Mouse (Mus musculus) thymus, postnatal 0 days (tissue): ENCODE measurements at regions not wholly inside any gene's neighbourhood (a gene's known extent, or its start where the extent isn't known, plus 50 kb on each side); places are given as distances from the start of the nearest gene placed in this dataset.

Source experiments
- DNase-seq: peaks from one replicate; pipeline ENCODE4 v3.0.0-alpha.2; 2015; ENCODE audit warnings: low spot score

GRCm38 (mm10) chr13:29023486-29023885, 70.0 kb upstream of the Sox4 start:
- no peak for DNase-seq

DNA sequence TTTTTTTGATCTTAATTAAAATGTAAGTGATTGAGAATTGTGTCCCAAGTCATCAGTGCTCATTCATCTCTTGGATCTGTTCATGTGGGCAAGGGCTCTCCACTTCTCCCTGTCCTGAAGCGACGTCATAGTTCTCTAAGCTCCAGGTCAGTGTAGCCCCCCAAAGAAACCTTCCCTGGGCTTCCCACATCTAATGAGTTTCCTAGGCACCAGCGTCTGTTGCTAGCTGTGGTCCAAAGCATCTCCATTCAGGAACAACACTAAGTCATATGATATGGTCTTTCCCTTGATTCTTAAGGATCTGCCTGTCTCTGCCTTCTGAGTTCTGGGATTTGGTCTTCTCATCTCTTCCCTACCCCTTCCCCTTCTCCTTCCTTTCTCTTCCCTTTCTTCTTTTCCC, 66.3 kb upstream of the Sox4 start:
- no peak for DNase-seq

- DNase-seq: no peak
Measured at GRCm38 (mm10) chr13:29016145-29016651, 62.7 kb upstream of the Sox4 start.

GRCm38 (mm10) chr13:29015605-29015994, 62.1 kb upstream of the Sox4 start:
- DNase-seq: no peak

DNA sequence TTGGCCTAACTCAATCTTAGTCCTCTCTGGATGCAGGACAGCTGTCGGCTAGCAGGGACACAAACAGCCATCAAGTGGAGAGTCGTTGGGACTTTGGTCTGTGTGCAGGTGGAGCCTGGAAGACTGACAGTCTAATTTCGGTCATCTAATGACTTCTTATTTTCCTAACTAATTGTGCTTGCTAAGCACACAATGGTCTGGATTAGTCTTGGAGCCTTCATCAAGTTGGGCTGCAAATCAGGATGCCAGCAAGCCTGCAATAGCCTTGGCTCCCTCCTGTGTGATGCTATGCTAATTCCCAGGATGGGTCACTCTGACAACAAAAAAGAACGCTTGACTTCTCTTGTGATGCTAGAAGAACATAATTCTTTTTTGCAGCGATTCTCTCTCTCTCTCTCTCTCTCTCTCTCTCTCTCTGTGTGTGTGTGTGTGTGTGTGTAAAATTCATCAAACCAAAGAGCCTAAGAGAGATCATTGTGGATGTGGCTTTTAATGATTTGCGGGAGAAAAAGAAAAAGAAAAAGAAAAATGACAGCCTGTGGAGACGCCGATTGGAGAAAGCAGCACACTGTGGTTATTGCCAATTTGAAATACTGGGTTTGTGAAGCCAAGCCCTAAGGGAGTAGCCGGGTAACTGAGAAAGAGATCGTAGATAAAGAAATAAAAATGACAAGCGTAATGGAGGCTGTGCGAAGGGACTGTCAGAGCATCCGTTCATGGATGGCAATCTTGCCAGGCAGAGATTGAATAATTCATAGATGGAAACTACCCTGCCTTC, 61.5 kb upstream of the Sox4 start:
- no peak for DNase-seq

DNA sequence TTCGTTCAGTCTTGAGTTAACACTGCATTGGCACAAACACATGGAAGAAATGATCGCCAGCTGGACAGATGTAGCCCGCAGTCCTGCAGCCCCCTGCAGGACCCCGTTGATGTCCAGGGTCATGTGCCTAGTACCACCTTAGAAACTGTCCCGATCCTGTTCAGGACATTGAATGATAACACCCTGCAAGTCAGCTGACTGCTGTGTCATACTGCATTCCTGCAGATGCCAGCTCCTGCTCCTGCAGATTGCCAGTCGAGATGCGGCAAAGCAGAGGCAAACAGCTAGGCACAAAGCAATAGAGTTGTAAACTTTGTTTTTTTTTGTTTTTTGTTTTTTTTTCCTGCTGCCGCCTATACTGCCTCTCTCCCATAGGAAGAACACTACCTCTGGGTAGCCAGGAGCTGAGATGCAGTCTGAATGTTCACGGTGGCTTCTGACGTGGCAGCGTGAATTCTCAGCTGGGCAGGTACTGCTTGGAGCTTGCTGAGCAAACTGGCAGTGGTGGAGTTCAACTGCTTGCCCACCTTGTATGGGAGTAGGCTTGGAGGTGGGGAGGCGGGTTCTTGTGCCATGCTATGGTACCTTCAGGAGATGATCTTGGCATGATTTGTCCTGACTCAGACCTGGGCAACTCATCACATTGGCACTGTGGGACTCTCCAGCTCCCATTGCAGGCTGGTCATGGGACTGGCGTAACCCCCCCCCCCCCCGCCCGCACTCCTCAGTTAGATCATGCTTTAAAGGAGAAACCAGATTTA, 60.7 kb upstream of the Sox4 start:
- no peak for DNase-seq

DNA sequence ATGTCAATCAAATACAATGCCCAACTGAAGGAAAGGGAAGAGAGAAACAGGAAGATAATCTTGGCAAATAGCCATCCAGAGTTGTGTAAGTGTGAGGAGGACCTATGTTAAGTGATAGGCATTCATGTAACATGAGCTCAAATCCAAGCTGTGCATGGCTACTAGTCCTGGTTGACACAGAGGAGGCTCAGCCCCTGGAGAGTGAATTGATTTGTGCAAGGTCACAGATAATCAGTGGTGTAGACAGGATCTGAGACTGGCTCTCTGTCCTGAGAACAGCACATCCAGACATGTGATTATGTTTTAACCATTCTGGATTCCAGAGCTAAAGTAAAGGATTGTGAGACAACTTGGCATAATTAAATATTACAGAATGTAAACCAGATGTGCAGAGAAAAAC, 53.0 kb upstream of the Sox4 start:
- no peak for DNase-seq
